Mouse (Mus musculus): ENCODE results near the gene Ten1. TPM values are rescaled to one million over a fixed set of nuclear protein-coding genes. Genes with fewer than 3 reads are reported as not detected.

Ten1 gene
- polyA plus RNA-seq, 1 experiment from 2014 or later: 64.1 TPM

DNA sequence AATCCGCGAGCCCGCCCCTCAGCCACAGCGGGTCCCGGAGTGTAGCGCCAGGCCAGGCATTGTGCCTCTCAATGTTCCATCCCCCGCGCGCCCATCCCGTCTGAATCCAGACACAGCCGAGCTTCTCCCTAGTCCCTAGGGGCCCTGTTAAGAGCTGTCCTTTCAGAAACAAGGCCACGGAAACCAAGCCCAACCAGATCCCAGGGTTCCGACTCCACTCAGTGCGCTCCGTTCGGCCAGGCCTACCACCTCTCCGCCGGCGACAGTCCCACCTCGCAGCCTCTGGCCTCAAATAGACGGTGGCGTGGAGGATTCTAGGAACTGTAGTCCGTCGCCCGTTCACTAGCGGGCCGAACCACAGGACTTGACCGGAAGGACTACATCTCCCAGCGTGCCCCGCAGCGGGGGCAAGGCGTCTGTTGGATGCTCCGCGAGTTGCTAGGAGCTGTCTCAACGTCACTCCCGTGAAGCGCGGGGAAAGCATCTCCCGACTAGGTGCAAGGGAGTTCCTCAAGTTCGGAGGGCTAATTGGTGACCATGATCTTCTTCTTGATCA is 30.7 kb upstream of the Ten1 start, which contains the start of gene Fbf1:
TSS of gene Fbf1 (minus strand) at position 283 of the 556 bp plus-strand sequence.
- under 1% methylated on average over 40 of the region's 40 CpGs for WGBS
- DNase-seq (peak; percentile 98), ATAC-seq (ENCODE audit: insufficient read depth) (peak; percentile 97)
- Histone ChIP-seq H3K4me2 (peak within 1 kb of the TSS; percentile 68), H3K27me3 (ENCODE audit: insufficient read depth, low read length) (no peaks in the 10 kb centered on the region), H3K27ac (ENCODE audit: low read depth) (peak within 1 kb of the TSS; percentile 95), H3K36me3 (ENCODE audit: insufficient read depth) (peaks cover 56% of the 10 kb centered on the region), H3K9ac (peak within 1 kb of the TSS; percentile 76), H3K4me3 (ENCODE audit: low read depth, low read length) (peak within 1 kb of the TSS; percentile 67), H3K9me3 (ENCODE audit: low read depth, low read length) (no peaks in the 10 kb centered on the region), H3K4me1 (ENCODE audit: insufficient read depth) (peaks cover 7% of the 10 kb centered on the region; the same call in 1 of the 2 replicates)
- TF ChIP-seq CTCF (IDR thresholded peaks at IDR 0.05; ENCODE audit: low read depth): no peak

GRCm38 (mm10) chr11:116169214-116169613 is 29.4 kb upstream of the Ten1 start:
- DNase-seq: no peak
- TF ChIP-seq CTCF (IDR thresholded peaks at IDR 0.05; ENCODE audit: low read depth): no peak

DNA sequence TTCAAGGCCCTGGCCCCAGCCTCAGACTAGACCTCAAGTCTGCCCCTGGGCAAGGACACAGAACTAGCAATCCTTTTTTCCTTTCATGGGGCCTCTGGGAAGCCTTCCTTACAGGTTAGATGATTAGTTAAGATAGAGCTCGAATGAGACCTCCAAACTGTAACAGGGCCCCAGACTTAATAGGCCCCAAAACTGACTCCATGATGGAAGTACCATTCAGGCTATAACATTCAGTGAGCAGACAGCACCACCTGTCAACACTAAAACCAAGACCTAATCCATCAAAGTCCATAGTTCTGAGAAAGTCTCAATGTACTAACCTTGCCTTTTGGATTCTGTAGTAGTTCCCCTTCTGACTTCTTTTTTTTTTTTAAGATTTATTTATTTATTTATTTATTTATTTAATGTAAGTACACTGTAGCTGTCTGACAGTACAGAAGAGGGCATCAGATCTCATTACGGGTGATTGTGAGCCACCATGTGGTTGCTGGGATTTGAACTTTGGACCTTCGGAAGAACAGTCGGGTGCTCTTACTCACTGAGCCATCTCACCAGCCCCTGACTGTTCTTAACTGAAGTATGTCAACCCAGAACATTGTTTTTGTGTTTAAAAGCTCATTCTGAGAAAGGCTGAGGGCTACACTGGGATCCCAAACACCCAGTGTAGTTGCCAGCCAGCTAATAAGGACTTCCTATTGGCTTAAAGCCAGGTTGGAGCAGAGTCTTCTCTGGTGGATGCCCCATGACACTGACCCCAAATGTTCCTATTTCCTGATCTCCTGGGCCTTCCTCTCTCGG is 28.5 kb upstream of the Ten1 start:
- no peak overlapping the region for H3K4me3 ChIP-seq (ENCODE audit: low read depth, low read length)
- no peaks in the 10 kb centered on the region for H3K27me3 ChIP-seq (ENCODE audit: insufficient read depth, low read length)
- H3K9ac ChIP-seq: no peak overlapping the region
- WGBS: 85% methylated on average over 5 of the region's 5 CpGs
- TF ChIP-seq CTCF (IDR thresholded peaks at IDR 0.05; ENCODE audit: low read depth): no peak
- no peak overlapping the region for H3K27ac ChIP-seq (ENCODE audit: low read depth)
- ATAC-seq (ENCODE audit: insufficient read depth) (no peak), DNase-seq (no peak)
- H3K4me1 ChIP-seq (ENCODE audit: insufficient read depth): peaks cover 7% of the 10 kb centered on the region; the same call in 1 of the 2 replicates
- H3K4me2 ChIP-seq: no peak overlapping the region
- no peaks in the 10 kb centered on the region for H3K9me3 ChIP-seq (ENCODE audit: low read depth, low read length)
- peaks cover 55% of the 10 kb centered on the region for H3K36me3 ChIP-seq (ENCODE audit: insufficient read depth)

More at GRCm38 (mm10) chr11:116169214-116169613, 29.4 kb upstream of the Ten1 start:
- ATAC-seq (ENCODE audit: insufficient read depth): no peak
- 86% methylated on average over 3 of the region's 3 CpGs for WGBS
- Histone ChIP-seq H3K27ac (ENCODE audit: low read depth) (no peak overlapping the region), H3K4me2 (no peak overlapping the region), H3K9me3 (ENCODE audit: low read depth, low read length) (no peaks in the 10 kb centered on the region), H3K4me3 (ENCODE audit: low read depth, low read length) (no peak overlapping the region), H3K9ac (no peak overlapping the region), H3K4me1 (ENCODE audit: insufficient read depth) (peaks cover 7% of the 10 kb centered on the region; the same call in 1 of the 2 replicates), H3K36me3 (ENCODE audit: insufficient read depth) (peaks cover 55% of the 10 kb centered on the region), H3K27me3 (ENCODE audit: insufficient read depth, low read length) (no peaks in the 10 kb centered on the region)

GRCm38 (mm10) chr11:116171959-116172358 is 26.7 kb upstream of the Ten1 start:
- ATAC-seq (ENCODE audit: insufficient read depth): no peak

GRCm38 (mm10) chr11:116174775-116175448 is 23.7 kb upstream of the Ten1 start:
- no peaks in the 10 kb centered on the region for H3K4me1 ChIP-seq (ENCODE audit: insufficient read depth)
- H3K27ac ChIP-seq (ENCODE audit: low read depth): no peak overlapping the region
- WGBS: 88% methylated on average over 22 of the region's 22 CpGs
- peaks cover 81% of the 10 kb centered on the region for H3K36me3 ChIP-seq (ENCODE audit: insufficient read depth)
- no peak for TF ChIP-seq CTCF (IDR thresholded peaks at IDR 0.05; ENCODE audit: low read depth)
- DNase-seq (no peak), ATAC-seq (ENCODE audit: insufficient read depth) (no peak)
- no peaks in the 10 kb centered on the region for H3K9me3 ChIP-seq (ENCODE audit: low read depth, low read length)
- H3K27me3 ChIP-seq (ENCODE audit: insufficient read depth, low read length): no peaks in the 10 kb centered on the region
- no peak overlapping the region for H3K4me3 ChIP-seq (ENCODE audit: low read depth, low read length)
- no peak overlapping the region for H3K9ac ChIP-seq
- no peak overlapping the region for H3K4me2 ChIP-seq

More at GRCm38 (mm10) chr11:116171959-116172358, 26.7 kb upstream of the Ten1 start:
- Histone ChIP-seq H3K36me3 (ENCODE audit: insufficient read depth) (peaks cover 55% of the 10 kb centered on the region), H3K9ac (no peak overlapping the region), H3K4me3 (ENCODE audit: low read depth, low read length) (no peak overlapping the region), H3K4me2 (no peak overlapping the region), H3K4me1 (ENCODE audit: insufficient read depth) (no peaks in the 10 kb centered on the region), H3K27me3 (ENCODE audit: insufficient read depth, low read length) (no peaks in the 10 kb centered on the region), H3K27ac (ENCODE audit: low read depth) (no peak overlapping the region), H3K9me3 (ENCODE audit: low read depth, low read length) (no peaks in the 10 kb centered on the region)
- no peak for DNase-seq
- no peak for TF ChIP-seq CTCF (IDR thresholded peaks at IDR 0.05; ENCODE audit: low read depth)
- 82% methylated on average over 2 of the region's 2 CpGs for WGBS

- H3K9ac ChIP-seq: no peak overlapping the region
- no peak overlapping the region for H3K4me3 ChIP-seq (ENCODE audit: low read depth, low read length)
- 75% methylated on average over 7 of the region's 7 CpGs for WGBS
- H3K27ac ChIP-seq (ENCODE audit: low read depth): no peak overlapping the region
- H3K36me3 ChIP-seq (ENCODE audit: insufficient read depth): peaks cover 88% of the 10 kb centered on the region
- no peaks in the 10 kb centered on the region for H3K27me3 ChIP-seq (ENCODE audit: insufficient read depth, low read length)
- DNase-seq (no peak), ATAC-seq (ENCODE audit: insufficient read depth) (no peak)
- no peak overlapping the region for H3K4me2 ChIP-seq
- no peaks in the 10 kb centered on the region for H3K9me3 ChIP-seq (ENCODE audit: low read depth, low read length)
- H3K4me1 ChIP-seq (ENCODE audit: insufficient read depth): no peaks in the 10 kb centered on the region
- no peak for TF ChIP-seq CTCF (IDR thresholded peaks at IDR 0.05; ENCODE audit: low read depth)
Observed at GRCm38 (mm10) chr11:116176010-116176409, 22.6 kb upstream of the Ten1 start.

Measured in lung, embryonic 14.5 days (tissue).